Mouse (Mus musculus) right cerebral cortex, adult 18-20 months (tissue): Measurements from ENCODE around the gene Notum.

Experiments
- DNase-seq: peaks from one replicate; pipeline ENCODE4 v3.0.0; 2022; ENCODE audit warnings: mixed read lengths

Notum gene

GRCm38 (mm10) chr11:120617519-120618112 lies 43.4 kb downstream of the Notum start, which contains the start of gene Pcyt2:
TSS of gene Pcyt2 (minus strand) at chr11:120617936.
- peak; percentile 94 for DNase-seq

- no peak for DNase-seq
These were observed 44.2 kb downstream of the Notum start for GRCm38 (mm10) chr11:120616617-120617294.

GRCm38 (mm10) chr11:120615606-120616203 lies 45.3 kb downstream of the Notum start:
- DNase-seq: no peak

GRCm38 (mm10) chr11:120615167-120615566 lies 45.8 kb downstream of the Notum start:
- no peak for DNase-seq

GRCm38 (mm10) chr11:120613976-120614375 lies 47.0 kb downstream of the Notum start:
- no peak for DNase-seq

- DNase-seq: no peak
These were observed 47.4 kb downstream of the Notum start for GRCm38 (mm10) chr11:120613481-120613972.

- DNase-seq: no peak
These were observed 48.2 kb downstream of the Notum start for GRCm38 (mm10) chr11:120612763-120613162.

GRCm38 (mm10) chr11:120610477-120611046 lies 50.4 kb downstream of the Notum start:
- DNase-seq: no peak

- no peak for DNase-seq
These were observed 51.7 kb downstream of the Notum start for GRCm38 (mm10) chr11:120609250-120609649.

- no peak for DNase-seq
These were observed 52.5 kb downstream of the Notum start, which contains the start of gene Npb for GRCm38 (mm10) chr11:120608241-120609034. TSS of gene Npb (plus strand) at chr11:120608477.

- DNase-seq: no peak
These were observed 54.2 kb downstream of the Notum start for GRCm38 (mm10) chr11:120606764-120607163.

- no peak for DNase-seq
These were observed 55.3 kb downstream of the Notum start for GRCm38 (mm10) chr11:120605667-120606066.
